Mouse (Mus musculus): ENCODE results near the gene Cnga3. TPM values are rescaled to one million over a fixed set of nuclear protein-coding genes. Genes with fewer than 3 reads are reported as not detected.

Cnga3 gene
- total RNA-seq, 2 experiments from 2014 or later = 0.32 TPM; not detected in 1

GRCm38 (mm10) chr1:37258443-37258842 lies 44.2 kb downstream of the Cnga3 start:
- no peak for DNase-seq
- intact Hi-C loops (cut with DNase I) = no loop called here

DNA sequence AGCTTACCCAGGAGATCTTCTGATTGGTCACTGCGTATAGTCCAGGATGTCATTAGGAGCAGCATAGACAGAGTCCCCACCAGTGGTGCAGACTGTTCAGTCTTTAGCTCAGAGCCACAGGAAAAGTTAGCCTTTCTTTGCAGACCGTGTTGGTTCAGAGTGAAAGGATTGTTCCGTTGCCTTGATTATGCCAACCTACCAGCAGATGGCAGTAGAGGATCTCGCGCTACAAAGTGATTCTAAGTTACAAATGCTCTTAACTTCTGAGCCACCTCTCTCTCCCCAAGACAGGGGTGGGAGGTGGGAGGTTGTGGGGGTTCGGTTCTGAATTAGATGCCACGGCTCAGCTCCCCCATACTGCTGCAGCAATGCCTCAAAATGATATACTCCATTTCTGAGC lies 58.2 kb downstream of the Cnga3 start:
- peak; percentile 49 for DNase-seq
- intact Hi-C loops (cut with DNase I) = loop anchor here (1.0 to 5.0 kb wide), 2 partner anchors 129 to 365 kb away; no protein-coding TSS in a partner anchor

DNA sequence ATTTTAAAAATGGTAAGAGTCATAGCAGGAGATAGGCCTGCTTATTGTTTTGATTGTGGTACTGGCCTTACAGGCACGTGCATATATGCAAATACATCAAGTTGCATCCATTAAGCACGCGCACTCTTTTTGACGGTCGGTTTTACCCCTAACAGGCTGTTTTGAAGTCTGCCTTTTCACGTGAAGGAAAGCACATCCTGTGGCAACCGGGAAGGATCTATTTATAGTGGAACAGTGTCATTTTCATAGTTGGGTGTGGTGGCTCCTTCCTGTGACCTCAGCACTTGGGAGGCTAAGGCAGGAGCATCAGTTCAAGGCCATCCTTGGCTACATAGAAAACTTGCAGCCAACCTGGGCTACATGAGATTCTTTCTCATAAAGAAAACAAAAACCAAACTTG lies 72.3 kb downstream of the Cnga3 start:
- intact Hi-C loops (cut with DNase I) = no loop called here
- DNase-seq = no peak

DNA sequence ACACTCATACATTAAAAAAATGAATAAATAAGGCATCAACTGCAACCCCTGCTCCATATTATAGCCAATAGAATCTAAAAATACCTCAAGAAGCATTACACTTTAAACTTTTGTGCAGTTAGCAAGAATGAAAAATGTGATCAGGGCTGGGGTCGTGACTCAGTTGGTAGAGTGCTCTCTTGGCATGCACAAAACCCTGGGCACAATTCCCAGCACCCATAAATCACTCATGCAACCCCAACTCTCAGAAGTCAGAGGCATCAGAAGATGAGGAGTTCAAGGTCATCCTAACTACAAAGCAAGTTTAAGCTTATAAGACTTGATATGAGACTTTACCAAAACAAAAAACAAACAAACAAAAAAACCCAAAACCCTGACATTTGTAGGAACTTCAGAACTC lies 73.5 kb downstream of the Cnga3 start:
- DNase-seq = no peak
- intact Hi-C loops (cut with DNase I) = no loop called here

GRCm38 (mm10) chr1:37288181-37288935 lies 74.1 kb downstream of the Cnga3 start:
- peak; percentile 32 for DNase-seq
- intact Hi-C loops (cut with DNase I) = no loop called here

DNA sequence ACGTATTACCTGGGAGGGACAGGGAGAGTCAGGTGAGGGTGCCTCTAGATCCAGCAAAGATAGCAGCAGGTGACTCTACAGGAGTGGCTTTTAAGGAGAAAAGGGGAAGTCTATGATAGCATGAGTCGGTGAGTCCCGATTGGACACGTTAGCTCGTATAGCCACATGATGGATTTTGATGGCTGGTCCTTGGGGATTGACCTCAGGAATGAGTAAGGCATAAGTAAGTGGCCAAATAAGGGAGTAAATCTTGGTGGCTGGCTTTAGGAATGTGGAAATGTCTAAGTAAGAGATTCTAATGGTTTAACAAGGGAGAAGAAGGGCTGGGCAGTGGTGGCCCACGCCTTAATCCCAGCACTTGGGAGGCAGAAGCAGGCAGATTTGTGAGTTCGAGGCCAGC lies 74.7 kb downstream of the Cnga3 start:
- intact Hi-C loops (cut with DNase I) = no loop called here
- no peak for DNase-seq

DNA sequence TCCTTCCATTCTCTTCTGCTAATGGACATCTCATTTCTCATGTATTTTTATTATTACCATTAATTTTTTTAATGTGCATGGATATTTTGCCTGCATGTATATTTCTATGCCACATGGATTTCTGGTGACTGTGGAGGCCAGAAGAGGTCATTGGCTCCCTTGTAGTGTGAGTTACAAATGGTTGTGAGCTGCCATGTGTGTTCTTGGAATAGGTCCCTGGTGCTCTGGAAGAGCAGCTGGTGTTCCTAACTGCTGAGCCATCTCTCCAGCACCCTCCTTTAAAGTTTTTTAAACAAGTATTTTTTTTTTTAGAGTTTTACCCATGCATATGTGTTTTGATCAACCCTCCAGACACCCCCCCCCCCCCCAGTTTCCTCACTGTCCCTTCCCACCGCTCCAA lies 82.2 kb downstream of the Cnga3 start:
- DNase-seq = no peak
- intact Hi-C loops (cut with DNase I) = no loop called here

DNA sequence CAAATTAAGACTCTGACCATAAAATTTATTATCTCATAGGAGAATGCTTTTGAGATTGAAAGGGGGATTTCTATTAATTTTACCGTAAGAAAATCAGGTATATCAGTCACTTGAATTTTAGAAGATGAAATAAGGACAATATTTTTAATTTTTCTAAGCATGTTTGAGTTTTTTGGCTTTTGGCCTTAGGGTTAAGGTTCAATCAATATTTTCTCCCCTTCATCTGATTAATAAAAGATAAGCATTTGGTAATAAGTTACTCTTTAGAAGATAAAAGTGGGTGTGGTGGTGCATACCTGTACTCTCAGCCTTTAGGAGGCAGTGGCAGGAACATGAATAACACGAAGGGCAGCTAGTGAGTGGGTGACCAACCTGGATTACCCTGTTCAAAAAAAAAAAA lies 84.7 kb downstream of the Cnga3 start:
- intact Hi-C loops (cut with DNase I) = no loop called here

GRCm38 (mm10) chr1:37299540-37300491 lies 85.6 kb downstream of the Cnga3 start, which contains the start of gene Inpp4a:
Gene Inpp4a (plus strand): TSS chr1:37299865.
- intact Hi-C loops (cut with DNase I) = no loop called here
- DNase-seq = peak; percentile 99

More for the DNA sequence above, 84.7 kb downstream of the Cnga3 start:
- no peak for DNase-seq

GRCm38 (mm10) chr1:37300650-37301049 lies 86.4 kb downstream of the Cnga3 start:
- DNase-seq = no peak
- intact Hi-C loops (cut with DNase I) = no loop called here

- no peak for DNase-seq
- intact Hi-C loops (cut with DNase I) = no loop called here
These were observed 88.6 kb downstream of the Cnga3 start for GRCm38 (mm10) chr1:37302801-37303200.

DNA sequence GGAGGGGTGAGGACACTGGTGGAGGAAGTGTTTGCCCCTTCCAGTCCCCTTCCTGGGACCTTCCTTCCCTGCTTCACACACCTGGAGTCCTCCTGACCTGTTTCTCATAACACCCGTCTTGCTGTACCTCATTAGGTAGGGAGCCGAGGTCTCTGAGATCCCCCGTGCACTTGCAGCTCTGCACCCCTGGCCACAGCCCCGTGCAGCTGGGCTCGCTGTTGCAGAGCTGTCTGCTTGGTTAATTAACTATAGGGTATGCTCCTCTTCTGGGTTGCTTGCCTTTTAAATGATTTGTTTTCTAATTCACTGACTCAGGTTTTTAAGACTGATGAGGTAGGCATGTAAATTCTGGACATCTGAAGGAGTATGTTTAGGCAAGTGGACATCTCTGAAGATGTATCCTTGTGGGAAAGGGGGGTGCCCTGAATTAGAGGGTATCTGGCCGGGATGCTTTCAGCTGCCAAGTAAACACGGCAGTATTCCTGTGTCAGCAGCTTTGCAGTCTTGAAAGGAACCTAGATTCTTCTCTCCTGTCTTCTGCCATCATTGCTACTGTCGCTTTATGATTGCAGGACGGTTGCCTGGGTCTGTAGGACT lies 91.6 kb downstream of the Cnga3 start:
- intact Hi-C loops (cut with DNase I) = no loop called here
- no peak for DNase-seq

DNA sequence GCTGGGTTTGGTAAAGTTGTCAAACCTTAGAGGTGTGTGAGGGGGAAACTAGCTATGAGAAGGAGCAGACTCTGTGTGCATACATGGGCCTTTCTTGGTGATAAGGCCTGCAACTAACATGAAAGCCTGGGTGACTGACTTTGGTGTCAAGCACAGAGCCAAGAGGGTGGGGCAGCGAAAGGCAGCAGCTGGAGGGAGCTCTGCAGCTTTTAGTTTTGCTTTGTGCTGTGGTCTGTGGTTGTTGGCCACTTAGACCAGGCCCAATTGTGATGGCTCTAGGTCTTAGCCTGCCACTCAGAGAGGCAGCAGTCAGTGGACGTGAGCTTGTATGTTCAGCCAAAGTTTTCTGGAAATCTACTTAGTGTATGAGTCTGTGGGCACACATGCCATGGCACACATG lies 93.4 kb downstream of the Cnga3 start:
- DNase-seq = no peak
- intact Hi-C loops (cut with DNase I) = no loop called here

DNA sequence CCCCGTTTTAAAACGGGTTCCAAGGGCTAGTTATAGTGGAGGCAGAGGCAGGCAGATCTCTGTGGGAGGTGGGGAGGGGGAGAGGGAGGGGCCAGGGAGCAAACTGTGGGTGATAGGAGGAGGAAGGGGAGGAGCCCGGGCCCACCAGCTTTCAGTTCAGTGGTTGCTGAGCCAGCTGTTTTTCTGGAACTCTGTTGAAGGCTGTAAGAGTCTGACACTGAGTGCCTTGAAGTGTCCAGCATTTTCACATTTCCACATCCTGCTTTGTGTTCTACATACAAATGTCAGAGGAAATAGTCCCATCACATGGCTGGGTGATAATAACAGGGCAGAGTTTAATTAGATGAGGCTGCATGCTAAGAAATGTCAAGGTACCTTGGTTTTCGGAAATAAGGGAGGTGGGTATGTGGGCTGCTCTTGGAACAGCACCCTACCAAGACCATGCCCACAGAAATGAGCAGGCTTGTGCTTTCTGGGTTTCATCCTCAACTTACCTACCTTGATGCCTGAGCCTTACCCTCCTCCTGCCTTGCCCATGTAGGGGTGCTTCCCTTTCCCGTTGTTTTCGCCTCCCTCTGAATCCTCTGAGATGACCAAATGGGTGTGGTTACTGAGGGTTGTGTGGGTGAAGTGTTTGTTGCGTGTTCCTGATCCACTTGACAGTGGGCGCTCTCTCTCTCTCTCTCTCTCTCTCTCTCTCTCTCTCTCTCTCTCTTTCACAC lies 93.9 kb downstream of the Cnga3 start:
- DNase-seq = no peak
- intact Hi-C loops (cut with DNase I) = no loop called here

DNA sequence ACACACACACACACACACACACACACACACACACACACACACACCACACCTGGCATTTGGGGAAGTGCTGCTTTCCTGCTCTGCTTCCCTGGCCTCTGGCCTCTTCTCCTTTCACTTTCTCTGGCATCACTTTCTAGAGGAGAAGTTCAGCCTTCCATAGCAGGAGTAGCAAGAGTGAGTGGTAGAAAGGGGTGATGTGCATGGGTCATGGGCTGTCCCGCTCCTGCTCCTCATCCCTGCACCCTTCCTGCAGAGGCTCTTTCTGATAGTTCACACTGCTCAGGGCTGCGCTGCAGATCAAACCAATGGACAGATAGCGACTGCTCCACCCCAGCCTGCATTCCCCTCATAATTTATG lies 94.5 kb downstream of the Cnga3 start:
- intact Hi-C loops (cut with DNase I) = no loop called here
- DNase-seq = no peak

GRCm38 (mm10) chr1:37309939-37310515 lies 95.8 kb downstream of the Cnga3 start:
- intact Hi-C loops (cut with DNase I) = no loop called here
- DNase-seq = no peak

Data from left cerebral cortex, postnatal 4 days (tissue).